Mouse (Mus musculus): ENCODE measurements around the gene Col4a5.

- TF ChIP-seq ZNF384 (IDR thresholded peaks at IDR 0.05; ENCODE audit: low read depth, low read length) (no peak), CHD2 (IDR thresholded peaks at IDR 0.05; ENCODE audit: low read depth, low read length) (no peak), ZC3H11A (IDR thresholded peaks at IDR 0.05; ENCODE audit: borderline replicate concordance, low read depth, low read length) (no peak), MAFK (IDR thresholded peaks at IDR 0.05; ENCODE audit: insufficient read depth, low read depth, low read length) (no peak), HCFC1 (IDR thresholded peaks at IDR 0.05; ENCODE audit: borderline replicate concordance, insufficient read depth, low read length) (no peak)
Observed at GRCm38 (mm10) chrX:141724937-141725918, 250.0 kb downstream of the Col4a5 start, which contains the start of gene Irs4.
